Mouse (Mus musculus): ENCODE measurements at regions not wholly inside any gene's neighbourhood (a gene's known extent, or its start where the extent isn't known, plus 50 kb on each side); places are given as distances from the start of the nearest gene placed in this dataset.

DNA sequence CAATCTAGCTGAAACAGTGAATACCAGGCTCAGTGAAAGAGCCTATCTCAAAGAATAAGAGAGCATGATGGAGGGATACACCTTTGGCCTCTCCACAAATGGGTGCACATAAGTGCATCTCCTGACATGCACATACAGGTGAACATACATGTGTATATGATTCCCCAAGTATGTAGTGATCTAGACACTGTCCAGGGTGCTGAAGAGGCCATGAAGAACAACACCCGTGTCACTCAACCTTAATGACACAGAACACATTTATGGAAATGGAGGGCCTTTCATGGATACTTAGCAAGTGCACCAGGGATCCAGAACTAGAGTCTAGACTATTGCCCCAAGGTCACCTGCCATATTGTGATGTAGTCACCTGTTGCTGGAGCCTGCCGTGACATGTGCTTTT, 56.9 kb downstream of the Spata19 start:
- Histone ChIP-seq H3K4me1 (ENCODE audit: control insufficient read depth, insufficient read depth, low read length) (no peaks in the 10 kb centered on the region), H3K4me2 (no peak overlapping the region), H3K4me3 (ENCODE audit: low read depth, low read length) (no peak overlapping the region), H3K27me3 (ENCODE audit: control insufficient read depth, insufficient read depth, low read length) (no peaks in the 10 kb centered on the region), H3K27ac (ENCODE audit: low read depth, low read length) (no peak overlapping the region), H3K36me3 (ENCODE audit: control insufficient read depth, insufficient read depth, low read length) (no peaks in the 10 kb centered on the region), H3K9me3 (replicated peaks; ENCODE audit: control insufficient read depth, low read length) (no peaks in the 10 kb centered on the region), H3K9ac (ENCODE audit: low read depth, low read length) (no peak overlapping the region)
- WGBS (ENCODE audit: insufficient replicate concordance), result 80% methylated on average over 2 of the region's 2 CpGs
- no peak for ATAC-seq (replicated peaks; ENCODE audit: insufficient number of reproducible peaks, low FRiP score, low TSS enrichment)

DNA sequence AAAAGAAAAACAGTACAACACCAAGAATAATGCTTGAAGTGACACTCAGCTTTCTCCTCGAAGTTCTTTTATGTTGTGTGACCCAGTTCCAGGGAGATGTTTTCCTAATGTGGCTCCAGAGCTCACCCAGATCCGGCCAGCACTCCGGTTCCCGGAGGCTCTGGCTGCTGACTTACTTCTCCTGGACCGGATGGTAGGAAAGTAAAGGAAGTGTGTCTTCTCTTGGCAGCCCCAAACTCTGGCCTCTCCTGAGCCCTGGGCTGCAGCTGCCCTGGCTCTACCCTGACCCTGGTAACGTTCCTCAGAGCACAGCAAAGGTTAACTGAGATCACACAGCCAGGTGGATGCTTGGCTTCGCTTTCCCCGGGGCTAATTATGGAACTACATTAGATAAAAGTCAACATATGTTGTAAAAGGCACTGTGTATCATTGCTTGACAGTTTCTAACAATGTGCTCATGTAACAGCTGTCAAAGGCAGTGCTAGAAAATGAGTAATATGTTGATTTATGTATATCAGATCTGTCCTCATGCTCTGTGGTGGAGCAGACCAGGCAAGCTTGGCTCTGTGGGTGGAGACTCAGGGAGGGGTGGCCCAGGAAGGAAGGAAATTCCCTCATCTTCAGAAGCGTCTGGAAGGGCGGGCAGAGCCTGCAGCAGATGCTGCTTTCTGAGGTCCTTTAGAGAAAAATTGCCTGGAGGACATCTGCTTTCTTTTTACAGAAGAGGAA, 57.5 kb downstream of the Spata19 start:
- Histone ChIP-seq H3K4me2 (no peak overlapping the region), H3K36me3 (ENCODE audit: control insufficient read depth, insufficient read depth, low read length) (no peaks in the 10 kb centered on the region), H3K4me3 (ENCODE audit: low read depth, low read length) (no peak overlapping the region), H3K9ac (ENCODE audit: low read depth, low read length) (no peak overlapping the region), H3K4me1 (ENCODE audit: control insufficient read depth, insufficient read depth, low read length) (no peaks in the 10 kb centered on the region), H3K9me3 (replicated peaks; ENCODE audit: control insufficient read depth, low read length) (no peaks in the 10 kb centered on the region), H3K27me3 (ENCODE audit: control insufficient read depth, insufficient read depth, low read length) (no peaks in the 10 kb centered on the region), H3K27ac (ENCODE audit: low read depth, low read length) (no peak overlapping the region)
- ATAC-seq (replicated peaks; ENCODE audit: insufficient number of reproducible peaks, low FRiP score, low TSS enrichment), result no peak
- 62% methylated on average over 10 of the region's 10 CpGs for WGBS (ENCODE audit: insufficient replicate concordance)

DNA sequence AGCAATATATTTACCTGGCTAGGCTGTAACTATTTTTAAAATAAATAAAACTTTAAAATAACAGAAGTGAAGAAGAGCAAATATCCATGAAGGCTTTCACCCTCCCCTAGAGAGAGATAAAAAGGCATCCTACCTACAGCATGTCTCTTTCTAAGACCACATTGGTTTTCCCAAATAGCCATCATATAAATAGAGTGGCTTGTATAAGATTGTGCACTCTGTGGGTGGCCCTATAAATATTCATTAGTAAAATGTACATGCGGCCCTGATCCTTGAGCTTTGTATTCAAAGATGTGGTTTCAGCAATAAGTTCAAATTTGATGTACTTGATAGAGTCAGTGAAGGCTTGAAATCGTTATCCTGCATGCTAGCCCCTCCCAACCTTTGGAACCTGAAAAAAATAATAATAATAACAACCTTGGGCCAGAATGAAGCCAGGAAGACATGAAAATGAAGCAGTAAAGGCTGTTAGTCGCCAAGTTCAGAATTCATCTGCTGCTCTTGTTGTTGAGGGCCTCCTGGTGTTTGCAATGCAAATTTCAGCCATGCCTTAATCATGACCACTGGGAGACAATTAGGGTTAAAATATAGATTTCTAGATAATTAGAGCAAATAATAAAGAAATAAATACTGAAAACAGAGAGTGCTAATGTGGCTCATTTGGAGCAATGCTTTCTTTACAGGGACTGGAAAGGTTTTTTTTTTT, 61.9 kb downstream of the Spata19 start:
- Histone ChIP-seq H3K27me3 (ENCODE audit: control insufficient read depth, insufficient read depth, low read length) (no peaks in the 10 kb centered on the region), H3K9ac (ENCODE audit: low read depth, low read length) (no peak overlapping the region), H3K36me3 (ENCODE audit: control insufficient read depth, insufficient read depth, low read length) (no peaks in the 10 kb centered on the region), H3K27ac (ENCODE audit: low read depth, low read length) (no peak overlapping the region), H3K4me3 (ENCODE audit: low read depth, low read length) (no peak overlapping the region), H3K4me2 (no peak overlapping the region), H3K4me1 (ENCODE audit: control insufficient read depth, insufficient read depth, low read length) (no peaks in the 10 kb centered on the region), H3K9me3 (replicated peaks; ENCODE audit: control insufficient read depth, low read length) (no peaks in the 10 kb centered on the region)
- no peak for ATAC-seq (replicated peaks; ENCODE audit: insufficient number of reproducible peaks, low FRiP score, low TSS enrichment)
- 54% methylated on average over 3 of the region's 3 CpGs for WGBS (ENCODE audit: insufficient replicate concordance)

DNA sequence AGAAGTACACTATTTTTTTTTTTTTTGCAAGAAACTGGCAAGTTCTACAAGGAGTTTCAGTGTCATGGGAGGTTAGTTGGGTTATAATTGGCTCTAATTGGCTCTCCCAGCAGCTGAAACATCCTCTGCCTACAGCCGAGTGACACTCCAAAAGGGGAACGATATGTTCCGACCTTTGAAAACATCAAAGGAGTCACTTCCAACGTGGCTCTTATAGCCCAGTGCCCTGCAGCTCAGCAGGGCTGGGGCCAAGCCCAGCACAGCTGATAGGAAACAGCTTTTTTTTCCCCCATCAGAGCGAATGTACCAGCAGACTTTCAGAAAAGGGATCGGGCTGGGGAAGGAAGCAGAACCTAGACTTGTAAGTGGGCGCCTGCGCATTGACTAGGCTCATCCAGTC, 64.4 kb downstream of the Spata19 start:
- no peak; the same call in 1 of the 2 replicates for ATAC-seq (replicated peaks; ENCODE audit: insufficient number of reproducible peaks, low FRiP score, low TSS enrichment)
- Histone ChIP-seq H3K4me1 (ENCODE audit: control insufficient read depth, insufficient read depth, low read length) (no peaks in the 10 kb centered on the region), H3K27ac (ENCODE audit: low read depth, low read length) (no peak overlapping the region), H3K4me2 (peak overlapping the region; percentile 12; the same call in 1 of the 2 replicates), H3K9me3 (replicated peaks; ENCODE audit: control insufficient read depth, low read length) (no peaks in the 10 kb centered on the region), H3K4me3 (ENCODE audit: low read depth, low read length) (no peak overlapping the region), H3K27me3 (ENCODE audit: control insufficient read depth, insufficient read depth, low read length) (no peaks in the 10 kb centered on the region), H3K36me3 (ENCODE audit: control insufficient read depth, insufficient read depth, low read length) (no peaks in the 10 kb centered on the region), H3K9ac (ENCODE audit: low read depth, low read length) (no peak overlapping the region)
- WGBS (ENCODE audit: insufficient replicate concordance), result 27% methylated on average over 8 of the region's 8 CpGs

DNA sequence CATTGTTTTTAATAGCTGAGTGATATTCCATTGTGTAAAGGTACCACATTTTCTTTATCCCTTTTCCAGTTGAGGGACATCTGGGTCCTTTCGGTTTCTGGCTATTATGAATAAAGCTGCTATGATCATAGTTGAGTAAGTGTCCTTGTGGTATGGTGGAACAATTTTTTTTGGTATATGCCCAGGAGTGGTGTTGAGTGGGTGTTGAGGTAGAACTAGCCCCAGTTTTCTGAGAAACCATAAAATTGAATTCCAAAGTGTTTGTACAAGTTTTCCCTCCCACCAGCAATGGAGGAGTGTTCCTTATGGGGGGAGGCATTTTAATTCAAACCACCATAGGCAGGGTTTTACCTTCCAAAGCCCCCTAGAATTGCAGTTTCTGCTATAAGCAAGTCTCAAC, 67.4 kb downstream of the Spata19 start:
- no peaks in the 10 kb centered on the region for H3K9me3 ChIP-seq (replicated peaks; ENCODE audit: control insufficient read depth, low read length)
- no peak overlapping the region for H3K9ac ChIP-seq (ENCODE audit: low read depth, low read length)
- H3K27ac ChIP-seq (ENCODE audit: low read depth, low read length), result no peak overlapping the region
- no peak overlapping the region for H3K4me3 ChIP-seq (ENCODE audit: low read depth, low read length)
- H3K27me3 ChIP-seq (ENCODE audit: control insufficient read depth, insufficient read depth, low read length), result no peaks in the 10 kb centered on the region
- WGBS (ENCODE audit: insufficient replicate concordance), result 86% methylated on average over 1 of the region's 1 CpGs
- H3K36me3 ChIP-seq (ENCODE audit: control insufficient read depth, insufficient read depth, low read length), result no peaks in the 10 kb centered on the region
- H3K4me2 ChIP-seq, result no peak overlapping the region
- no peaks in the 10 kb centered on the region for H3K4me1 ChIP-seq (ENCODE audit: control insufficient read depth, insufficient read depth, low read length)
- ATAC-seq (replicated peaks; ENCODE audit: insufficient number of reproducible peaks, low FRiP score, low TSS enrichment), result no peak

DNA sequence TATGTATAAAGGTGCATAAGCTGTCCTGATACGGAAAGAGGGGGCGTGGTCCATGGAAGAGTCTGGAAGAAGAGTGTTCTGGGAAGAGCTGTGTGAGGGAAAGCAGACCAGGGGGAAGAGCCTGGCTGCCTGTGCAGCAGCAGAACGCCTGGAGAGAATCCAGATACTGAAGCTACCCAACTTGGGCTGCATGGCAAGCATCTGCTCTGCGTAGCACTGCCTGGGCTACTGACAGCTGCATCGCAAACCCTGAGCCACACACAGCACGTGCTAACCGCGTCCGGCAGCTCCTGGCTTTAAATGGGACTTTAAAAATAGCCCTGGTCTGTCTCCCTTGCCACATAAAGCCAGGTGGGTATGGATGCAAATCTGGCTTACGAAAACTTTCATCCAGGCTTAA, 78.9 kb downstream of the Spata19 start:
- 58% methylated on average over 10 of the region's 10 CpGs for WGBS (ENCODE audit: insufficient replicate concordance)
- H3K4me3 ChIP-seq (ENCODE audit: low read depth, low read length), result no peak overlapping the region
- no peaks in the 10 kb centered on the region for H3K9me3 ChIP-seq (replicated peaks; ENCODE audit: control insufficient read depth, low read length)
- H3K27me3 ChIP-seq (ENCODE audit: control insufficient read depth, insufficient read depth, low read length), result no peaks in the 10 kb centered on the region
- no peak overlapping the region for H3K9ac ChIP-seq (ENCODE audit: low read depth, low read length)
- H3K4me2 ChIP-seq, result no peak overlapping the region
- no peaks in the 10 kb centered on the region for H3K4me1 ChIP-seq (ENCODE audit: control insufficient read depth, insufficient read depth, low read length)
- no peak overlapping the region for H3K27ac ChIP-seq (ENCODE audit: low read depth, low read length)
- no peak for ATAC-seq (replicated peaks; ENCODE audit: insufficient number of reproducible peaks, low FRiP score, low TSS enrichment)
- no peaks in the 10 kb centered on the region for H3K36me3 ChIP-seq (ENCODE audit: control insufficient read depth, insufficient read depth, low read length)

DNA sequence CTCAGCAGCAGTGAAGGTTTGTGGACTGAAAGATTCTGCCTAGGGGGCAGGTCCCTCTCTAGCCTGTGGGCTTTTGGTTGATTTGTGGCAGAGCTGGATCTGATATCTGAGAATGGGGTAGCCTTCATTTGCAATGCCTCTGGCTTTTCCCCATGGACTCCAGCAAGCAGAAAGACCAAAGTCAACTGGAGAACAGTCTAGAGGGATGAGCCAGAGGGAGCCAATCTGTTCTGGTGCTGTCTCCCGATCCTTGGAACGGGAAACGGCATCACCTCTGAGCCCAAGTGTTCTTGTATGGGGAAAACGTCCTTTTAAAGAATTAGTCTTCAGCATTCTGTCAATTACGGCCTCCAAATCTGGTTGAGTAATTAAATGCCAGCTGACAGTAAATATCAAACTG, 80.0 kb downstream of the Spata19 start:
- Histone ChIP-seq H3K27me3 (ENCODE audit: control insufficient read depth, insufficient read depth, low read length) (no peaks in the 10 kb centered on the region), H3K9me3 (replicated peaks; ENCODE audit: control insufficient read depth, low read length) (no peaks in the 10 kb centered on the region), H3K9ac (ENCODE audit: low read depth, low read length) (no peak overlapping the region), H3K4me1 (ENCODE audit: control insufficient read depth, insufficient read depth, low read length) (no peaks in the 10 kb centered on the region), H3K4me2 (no peak overlapping the region), H3K27ac (ENCODE audit: low read depth, low read length) (no peak overlapping the region), H3K4me3 (ENCODE audit: low read depth, low read length) (no peak overlapping the region), H3K36me3 (ENCODE audit: control insufficient read depth, insufficient read depth, low read length) (no peaks in the 10 kb centered on the region)
- 82% methylated on average over 5 of the region's 5 CpGs for WGBS (ENCODE audit: insufficient replicate concordance)
- ATAC-seq (replicated peaks; ENCODE audit: insufficient number of reproducible peaks, low FRiP score, low TSS enrichment), result no peak

DNA sequence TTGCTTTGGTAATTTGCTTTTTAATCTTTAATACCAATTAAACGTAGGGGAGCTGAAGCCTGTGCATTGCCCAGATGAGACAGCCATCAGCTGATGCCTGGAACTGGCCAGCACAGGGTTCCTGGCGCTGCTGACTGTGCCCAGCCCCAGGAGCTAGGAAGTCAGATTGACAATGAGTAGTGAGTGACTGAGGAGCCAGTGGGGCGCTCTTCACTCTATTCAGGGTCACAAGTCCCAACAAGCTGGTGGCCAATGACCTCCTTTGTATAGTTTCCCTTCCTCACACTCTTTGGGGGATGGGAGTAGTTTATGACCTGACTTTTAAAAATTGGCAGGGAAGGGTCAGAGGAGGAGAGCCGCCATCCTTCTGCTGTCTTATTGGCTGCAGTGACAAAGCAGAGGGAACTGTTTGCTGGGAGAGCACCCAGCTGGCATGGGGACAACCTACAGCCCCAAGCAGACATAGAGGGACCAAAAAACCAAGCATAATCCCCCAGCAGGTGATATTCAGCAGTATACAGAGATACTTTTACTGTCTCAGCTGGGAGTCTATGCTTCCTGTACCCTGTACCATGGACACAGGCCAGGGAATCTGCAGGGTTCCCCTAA, 80.6 kb downstream of the Spata19 start:
- H3K9ac ChIP-seq (ENCODE audit: low read depth, low read length), result no peak overlapping the region
- no peaks in the 10 kb centered on the region for H3K27me3 ChIP-seq (ENCODE audit: control insufficient read depth, insufficient read depth, low read length)
- no peak overlapping the region for H3K27ac ChIP-seq (ENCODE audit: low read depth, low read length)
- H3K4me3 ChIP-seq (ENCODE audit: low read depth, low read length), result no peak overlapping the region
- WGBS (ENCODE audit: insufficient replicate concordance), result 68% methylated on average over 4 of the region's 4 CpGs
- H3K9me3 ChIP-seq (replicated peaks; ENCODE audit: control insufficient read depth, low read length), result no peaks in the 10 kb centered on the region
- H3K4me2 ChIP-seq, result no peak overlapping the region
- no peaks in the 10 kb centered on the region for H3K4me1 ChIP-seq (ENCODE audit: control insufficient read depth, insufficient read depth, low read length)
- H3K36me3 ChIP-seq (ENCODE audit: control insufficient read depth, insufficient read depth, low read length), result no peaks in the 10 kb centered on the region
- no peak for ATAC-seq (replicated peaks; ENCODE audit: insufficient number of reproducible peaks, low FRiP score, low TSS enrichment)

All from heart, embryonic 11.5 days (tissue).